26 mouse cellular contexts compared by ENCODE assay signal in genomic region chr7:53955654-53956053, GRCm38 (mm10).
DNase-seq lines count a peak whose midpoint lies in the region; ATAC-seq and TF ChIP-seq lines count a peak whose summit lies in the region.
"Had no signal": no experiment of that assay in that cellular context is flagged by ENCODE, and none has a peak within 500 bp of the region (broad histone marks: within the 10 kb centered on the region; RNA-seq: fewer than 3 reads in every experiment).

No protein-coding gene starts in this region.

- no peak for TF ChIP-seq CTCF in hindbrain, postnatal 0 days (IDR thresholded peaks at IDR 0.05; ENCODE audit: low read depth)

- peak; percentile 66; the same call in 1 of the 2 replicates for ATAC-seq in hindbrain, embryonic 11.5 days (ENCODE audit: low FRiP score)
- no peak for ATAC-seq in hindbrain, postnatal 0 days
- ATAC-seq in midbrain, embryonic 12.5 days (ENCODE audit: low FRiP score, low read depth): peak; percentile 78; the same call in 1 of the 2 replicates
- no peak for ATAC-seq in midbrain, embryonic 14.5 days (ENCODE audit: low FRiP score, low TSS enrichment)
- ATAC-seq in midbrain, embryonic 15.5 days (replicated peaks): no peak
- ATAC-seq: activated CD4-positive, CD25-positive, alpha-beta regulatory T cell, adult 4 months; CD4-positive, CD25-positive, alpha-beta regulatory T cell, adult 4 months; forebrain, embryonic 13.5 days; forebrain, embryonic 15.5 days; forebrain, postnatal 0 days; Patski had no signal

- H3K27ac ChIP-seq in hindbrain, embryonic 11.5 days (ENCODE audit: low read depth, low read length): no peak overlapping the region
- H3K27ac ChIP-seq in hindbrain, postnatal 0 days: no peak overlapping the region
- 0 out of 2 replicates have a peak overlapping the region, but pooled peaks have one; percentile 30 for H3K27ac ChIP-seq in midbrain, embryonic 12.5 days (replicated peaks)
- no peak overlapping the region for H3K27ac ChIP-seq in midbrain, embryonic 10.5 days (replicated peaks)
- no peak overlapping the region for H3K27ac ChIP-seq in midbrain, embryonic 14.5 days (replicated peaks; ENCODE audit: low read depth, low read length)
- no peak overlapping the region for H3K27ac ChIP-seq in midbrain, embryonic 15.5 days
- H3K27ac ChIP-seq: embryonic facial prominence, embryonic 10.5 days; embryonic facial prominence, embryonic 12.5 days; forebrain, embryonic 13.5 days; forebrain, embryonic 15.5 days had no signal

- no peak overlapping the region for H3K9ac ChIP-seq in hindbrain, embryonic 11.5 days (ENCODE audit: low read depth, low read length)
- no peak overlapping the region for H3K9ac ChIP-seq in hindbrain, postnatal 0 days (replicated peaks; ENCODE audit: low read length)
- no peak overlapping the region for H3K9ac ChIP-seq in midbrain, embryonic 12.5 days (replicated peaks)
- no peak overlapping the region for H3K9ac ChIP-seq in midbrain, embryonic 14.5 days (replicated peaks; ENCODE audit: low read length)
- no peak overlapping the region for H3K9ac ChIP-seq in midbrain, embryonic 15.5 days
- H3K9ac ChIP-seq: embryonic facial prominence, embryonic 12.5 days; forebrain, embryonic 13.5 days; forebrain, embryonic 15.5 days; forebrain, postnatal 0 days had no signal

- H3K9me3 ChIP-seq in hindbrain, embryonic 11.5 days (ENCODE audit: control insufficient read depth, low read length): no peaks in the 10 kb centered on the region
- no peaks in the 10 kb centered on the region for H3K9me3 ChIP-seq in hindbrain, postnatal 0 days (ENCODE audit: low read length)
- H3K9me3 ChIP-seq in midbrain, embryonic 12.5 days: no peaks in the 10 kb centered on the region
- no peaks in the 10 kb centered on the region for H3K9me3 ChIP-seq in midbrain, embryonic 10.5 days (replicated peaks)
- H3K9me3 ChIP-seq in midbrain, embryonic 14.5 days (ENCODE audit: control insufficient read depth, low read length): no peaks in the 10 kb centered on the region
- H3K9me3 ChIP-seq in midbrain, embryonic 15.5 days: no peaks in the 10 kb centered on the region
- H3K9me3 ChIP-seq: embryonic facial prominence, embryonic 10.5 days; embryonic facial prominence, embryonic 12.5 days; forebrain, embryonic 13.5 days; forebrain, embryonic 15.5 days; G1E had no signal

- no peak overlapping the region for H3K4me3 ChIP-seq in hindbrain, embryonic 11.5 days (ENCODE audit: low read depth, low read length)
- H3K4me3 ChIP-seq in hindbrain, postnatal 0 days (ENCODE audit: low read length): no peak overlapping the region
- no peak overlapping the region for H3K4me3 ChIP-seq in midbrain, embryonic 12.5 days
- H3K4me3 ChIP-seq in midbrain, embryonic 10.5 days: no peak overlapping the region
- no peak overlapping the region for H3K4me3 ChIP-seq in midbrain, embryonic 14.5 days (replicated peaks; ENCODE audit: low read depth, low read length)
- no peak overlapping the region for H3K4me3 ChIP-seq in midbrain, embryonic 15.5 days
- H3K4me3 ChIP-seq: embryonic facial prominence, embryonic 10.5 days; embryonic facial prominence, embryonic 12.5 days; forebrain, embryonic 13.5 days; forebrain, embryonic 15.5 days had no signal

- WGBS in hindbrain, embryonic 11.5 days: 67% methylated on average over 1 of the region's 1 CpGs
- 88% methylated on average over 1 of the region's 1 CpGs for WGBS in hindbrain, postnatal 0 days
- 75% methylated on average over 1 of the region's 1 CpGs for WGBS in midbrain, embryonic 12.5 days
- WGBS in midbrain, embryonic 10.5 days: 72% methylated on average over 1 of the region's 1 CpGs
- 70% methylated on average over 1 of the region's 1 CpGs for WGBS in midbrain, embryonic 14.5 days
- 67% methylated on average over 1 of the region's 1 CpGs for WGBS in midbrain, embryonic 15.5 days

- H3K27me3 ChIP-seq in hindbrain, embryonic 11.5 days (ENCODE audit: control insufficient read depth, insufficient read depth, low read length): no peaks in the 10 kb centered on the region
- H3K27me3 ChIP-seq in hindbrain, postnatal 0 days (ENCODE audit: insufficient read depth, low read length): no peaks in the 10 kb centered on the region
- H3K27me3 ChIP-seq in midbrain, embryonic 12.5 days: no peaks in the 10 kb centered on the region
- H3K27me3 ChIP-seq in midbrain, embryonic 10.5 days (ENCODE audit: low read depth, poor library complexity, severe bottlenecking): no peaks in the 10 kb centered on the region
- no peaks in the 10 kb centered on the region for H3K27me3 ChIP-seq in midbrain, embryonic 14.5 days (ENCODE audit: control insufficient read depth, insufficient read depth, low read length)
- H3K27me3 ChIP-seq in midbrain, embryonic 15.5 days (replicated peaks): no peaks in the 10 kb centered on the region
- H3K27me3 ChIP-seq: CH12.LX; embryonic facial prominence, embryonic 12.5 days; forebrain, embryonic 13.5 days; forebrain, embryonic 15.5 days; Patski had no signal

- H3K4me1 ChIP-seq in hindbrain, embryonic 11.5 days (replicated peaks; ENCODE audit: control insufficient read depth, insufficient read depth, low read length): no peaks in the 10 kb centered on the region
- H3K4me1 ChIP-seq in hindbrain, postnatal 0 days (ENCODE audit: insufficient read depth, low read length): no peaks in the 10 kb centered on the region
- no peaks in the 10 kb centered on the region for H3K4me1 ChIP-seq in midbrain, embryonic 12.5 days
- no peaks in the 10 kb centered on the region for H3K4me1 ChIP-seq in midbrain, embryonic 10.5 days
- H3K4me1 ChIP-seq in midbrain, embryonic 14.5 days (ENCODE audit: control insufficient read depth, insufficient read depth, low read length): no peaks in the 10 kb centered on the region
- no peaks in the 10 kb centered on the region for H3K4me1 ChIP-seq in midbrain, embryonic 15.5 days
- H3K4me1 ChIP-seq: embryonic facial prominence, embryonic 10.5 days; embryonic facial prominence, embryonic 12.5 days; forebrain, embryonic 13.5 days; forebrain, embryonic 15.5 days had no signal

- no peak overlapping the region for H3K4me2 ChIP-seq in hindbrain, embryonic 11.5 days (replicated peaks; ENCODE audit: low read depth, low read length)
- H3K4me2 ChIP-seq in hindbrain, postnatal 0 days (ENCODE audit: low read depth, low read length): no peak overlapping the region
- no peak overlapping the region for H3K4me2 ChIP-seq in midbrain, embryonic 12.5 days (replicated peaks)
- no peak overlapping the region for H3K4me2 ChIP-seq in midbrain, embryonic 14.5 days (ENCODE audit: low read length)
- no peak overlapping the region for H3K4me2 ChIP-seq in midbrain, embryonic 15.5 days
- H3K4me2 ChIP-seq: embryonic facial prominence, embryonic 12.5 days; forebrain, embryonic 13.5 days; forebrain, embryonic 15.5 days had no signal

- DNase-seq in hindbrain, embryonic 11.5 days (ENCODE audit: low spot score): no peak
- DNase-seq in hindbrain, postnatal 0 days (ENCODE audit: low spot score): no peak
- DNase-seq in midbrain, embryonic 10.5 days (ENCODE audit: low spot score): no peak
- DNase-seq in midbrain, embryonic 14.5 days: peak; percentile 27
- DNase-seq: adrenal gland, adult 8-10 months; adrenal gland, postnatal 14 days; adrenal gland, postnatal 36 days; B cell, adult 2 months; cerebellum, adult 11 months; cerebellum, adult 18-20 months; cerebellum, adult 8-10 months; cerebellum, adult 9-11 months; cerebellum, postnatal 14 days; cerebellum, postnatal 36 days; forebrain, postnatal 0 days had no signal

- H3K36me3 ChIP-seq in hindbrain, embryonic 11.5 days (ENCODE audit: control insufficient read depth, insufficient read depth, low read length): no peaks in the 10 kb centered on the region
- no peaks in the 10 kb centered on the region for H3K36me3 ChIP-seq in hindbrain, postnatal 0 days (ENCODE audit: insufficient read depth, low read length)
- H3K36me3 ChIP-seq in midbrain, embryonic 12.5 days: no peaks in the 10 kb centered on the region
- no peaks in the 10 kb centered on the region for H3K36me3 ChIP-seq in midbrain, embryonic 10.5 days
- H3K36me3 ChIP-seq in midbrain, embryonic 14.5 days (ENCODE audit: control insufficient read depth, insufficient read depth, low read length): no peaks in the 10 kb centered on the region
- no peaks in the 10 kb centered on the region for H3K36me3 ChIP-seq in midbrain, embryonic 15.5 days (replicated peaks)
- H3K36me3 ChIP-seq: embryonic facial prominence, embryonic 10.5 days; embryonic facial prominence, embryonic 12.5 days; forebrain, embryonic 15.5 days; G1E had no signal

Comparison
In these comparisons a context has a peak if more than half of its experiments do, and no peak if none do; other contexts are left out.
1. ATAC-seq: peak in hindbrain, embryonic 11.5 days (single experiment) and midbrain, embryonic 12.5 days (single experiment); none in hindbrain, postnatal 0 days (single experiment), midbrain, embryonic 14.5 days (single experiment) and midbrain, embryonic 15.5 days (single experiment).